ENCODE assay signal across 16 mouse cellular contexts in genomic region chr15:84532211-84532610, GRCm38 (mm10). TPM values are rescaled to one million over a fixed set of nuclear protein-coding genes. Genes with fewer than 3 reads are reported as not detected.
DNase-seq lines count a peak whose midpoint lies in the region; ATAC-seq lines count a peak whose summit lies in the region.
"Had no signal": no experiment of that assay in that cellular context is flagged by ENCODE, and none has a peak within 500 bp of the region (broad histone marks: within the 10 kb centered on the region; RNA-seq: fewer than 3 reads in every experiment).

No protein-coding gene starts in this region.

- H3K9me3 ChIP-seq in forebrain, embryonic 10.5 days, result peaks cover 13% of the 10 kb centered on the region; the same call in 1 of the 2 replicates
- peaks cover 2% of the 10 kb centered on the region; the same call in 1 of the 2 replicates for H3K9me3 ChIP-seq in forebrain, embryonic 11.5 days (ENCODE audit: control insufficient read depth, low read length)
- no peaks in the 10 kb centered on the region for H3K9me3 ChIP-seq in forebrain, embryonic 15.5 days
- no peaks in the 10 kb centered on the region for H3K9me3 ChIP-seq in limb, embryonic 15.5 days
- H3K9me3 ChIP-seq: liver, embryonic 15.5 days; stomach, embryonic 15.5 days had no signal

- H3K4me1 ChIP-seq in forebrain, embryonic 10.5 days, result peaks cover 36% of the 10 kb centered on the region
- H3K4me1 ChIP-seq in forebrain, embryonic 11.5 days (replicated peaks; ENCODE audit: control insufficient read depth, insufficient read depth, low read length), result no peaks in the 10 kb centered on the region; the same call in 1 of the 2 replicates
- peaks cover 26% of the 10 kb centered on the region for H3K4me1 ChIP-seq in forebrain, embryonic 15.5 days
- peaks cover 18% of the 10 kb centered on the region for H3K4me1 ChIP-seq in limb, embryonic 15.5 days
- H3K4me1 ChIP-seq: heart, embryonic 12.5 days; liver, embryonic 15.5 days; stomach, embryonic 15.5 days had no signal

- no peak overlapping the region for H3K4me2 ChIP-seq in forebrain, embryonic 11.5 days (ENCODE audit: low read depth, low read length, severe bottlenecking)
- no peak overlapping the region for H3K4me2 ChIP-seq in forebrain, embryonic 15.5 days (replicated peaks)
- H3K4me2 ChIP-seq in limb, embryonic 15.5 days, result no peak overlapping the region
- H3K4me2 ChIP-seq: heart, embryonic 12.5 days; liver, embryonic 15.5 days; stomach, embryonic 15.5 days had no signal

- H3K9ac ChIP-seq in forebrain, embryonic 11.5 days (ENCODE audit: low read length), result no peak overlapping the region
- no peak overlapping the region for H3K9ac ChIP-seq in forebrain, embryonic 15.5 days (replicated peaks)
- no peak overlapping the region for H3K9ac ChIP-seq in limb, embryonic 15.5 days
- H3K9ac ChIP-seq: heart, embryonic 12.5 days; liver, embryonic 15.5 days; stomach, embryonic 15.5 days had no signal

- no peaks in the 10 kb centered on the region for H3K36me3 ChIP-seq in forebrain, embryonic 10.5 days (replicated peaks)
- H3K36me3 ChIP-seq in forebrain, embryonic 11.5 days (ENCODE audit: control insufficient read depth, insufficient read depth, low read length), result no peaks in the 10 kb centered on the region
- H3K36me3 ChIP-seq in forebrain, embryonic 15.5 days, result no peaks in the 10 kb centered on the region
- H3K36me3 ChIP-seq in limb, embryonic 15.5 days, result no peaks in the 10 kb centered on the region
- H3K36me3 ChIP-seq: heart, embryonic 12.5 days; liver, embryonic 15.5 days; stomach, embryonic 15.5 days had no signal

- 71% methylated on average over 2 of the region's 2 CpGs for WGBS in forebrain, embryonic 10.5 days
- WGBS in forebrain, embryonic 11.5 days, result 64% methylated on average over 2 of the region's 2 CpGs
- WGBS in forebrain, embryonic 15.5 days, result 25% methylated on average over 2 of the region's 2 CpGs
- WGBS in limb, embryonic 15.5 days, result 34% methylated on average over 2 of the region's 2 CpGs

- no peak overlapping the region for H3K4me3 ChIP-seq in forebrain, embryonic 10.5 days
- H3K4me3 ChIP-seq in forebrain, embryonic 11.5 days (ENCODE audit: low read depth, low read length), result no peak overlapping the region
- H3K4me3 ChIP-seq in forebrain, embryonic 15.5 days, result no peak overlapping the region
- H3K4me3 ChIP-seq in limb, embryonic 15.5 days, result no peak overlapping the region
- H3K4me3 ChIP-seq: heart, embryonic 12.5 days; liver, embryonic 15.5 days; stomach, embryonic 15.5 days had no signal

- peaks cover 24% of the 10 kb centered on the region for H3K27me3 ChIP-seq in forebrain, embryonic 10.5 days (ENCODE audit: poor library complexity, severe bottlenecking)
- no peaks in the 10 kb centered on the region for H3K27me3 ChIP-seq in forebrain, embryonic 11.5 days (ENCODE audit: control insufficient read depth, insufficient read depth, low read length)
- no peaks in the 10 kb centered on the region for H3K27me3 ChIP-seq in forebrain, embryonic 15.5 days
- no peaks in the 10 kb centered on the region; the same call in 1 of the 2 replicates for H3K27me3 ChIP-seq in limb, embryonic 15.5 days
- H3K27me3 ChIP-seq: liver, embryonic 15.5 days; stomach, embryonic 15.5 days had no signal

- DNase-seq in forebrain, embryonic 10.5 days (ENCODE audit: extremely low spot score, low spot score), result no peak
- no peak for DNase-seq in forebrain, embryonic 11.5 days (ENCODE audit: low spot score)
- DNase-seq in Muller cell, postnatal 12 days (ENCODE audit: inconsistent ontology term), result peak; percentile 69
- no peak for DNase-seq in kidney, postnatal 25 days
- no peak for DNase-seq in c-Kit-positive CD71-positive TER-119-positive erythroid progenitor cells, embryonic 14.5 days (ENCODE audit: low spot score)
- DNase-seq in frontal cortex, adult 2 months (ENCODE audit: extremely low spot score in 1 of 2, low spot score in 1 of 2), result no peak
- DNase-seq: adrenal gland, postnatal 25 days; cerebellum, adult 11-12 months; lung, postnatal 36 days; thymus, postnatal 25 days had no signal

- H3K27ac ChIP-seq in forebrain, embryonic 10.5 days, result 0 out of 2 replicates have a peak overlapping the region, but pooled peaks have one; percentile 0
- H3K27ac ChIP-seq in forebrain, embryonic 11.5 days (ENCODE audit: low read depth, low read length), result no peak overlapping the region
- H3K27ac ChIP-seq in forebrain, embryonic 15.5 days (replicated peaks), result peak overlapping the region; percentile 64
- H3K27ac ChIP-seq in limb, embryonic 15.5 days, result peak overlapping the region; percentile 27; the same call in 1 of the 2 replicates
- H3K27ac ChIP-seq: kidney, postnatal 0 days; liver, embryonic 15.5 days; stomach, embryonic 15.5 days had no signal

- no peak for ATAC-seq in forebrain, embryonic 11.5 days (replicated peaks; ENCODE audit: low FRiP score)
- peak; percentile 55; the same call in 1 of the 2 replicates for ATAC-seq in forebrain, embryonic 15.5 days (replicated peaks)
- no peak for ATAC-seq in limb, embryonic 15.5 days (ENCODE audit: insufficient number of reproducible peaks, low FRiP score, low TSS enrichment, low read depth)

RNA-seq across cellular contexts. Expression of gene Rtl6, which starts 25.4 kb away (rescaled TPM):
- 25.5 and 26.9 TPM in 2 replicates for polyA plus RNA-seq in forebrain, embryonic 10.5 days (2016; fragmentation: Nextera tagmentation; extraction: Ambion mirVana)
- 30.0 and 30.9 TPM in 2 replicates for polyA plus RNA-seq in forebrain, embryonic 11.5 days (2014; fragmentation: Nextera tagmentation; extraction: Ambion mirVana)
- polyA plus RNA-seq in forebrain, embryonic 15.5 days (2015; fragmentation: Nextera tagmentation; extraction: Ambion mirVana), result 65.1 and 68.2 TPM in 2 replicates
- 16.5 and 17.7 TPM in 2 replicates for polyA plus RNA-seq in limb, embryonic 15.5 days (2015; fragmentation: Nextera tagmentation; extraction: Ambion mirVana)
- polyA plus RNA-seq in frontal cortex, adult 2 months (2012; rRNA removed), result 37.5 and 42.3 TPM in 2 replicates
